21 mouse cellular contexts compared by ENCODE assay signal in the genomic region with DNA sequence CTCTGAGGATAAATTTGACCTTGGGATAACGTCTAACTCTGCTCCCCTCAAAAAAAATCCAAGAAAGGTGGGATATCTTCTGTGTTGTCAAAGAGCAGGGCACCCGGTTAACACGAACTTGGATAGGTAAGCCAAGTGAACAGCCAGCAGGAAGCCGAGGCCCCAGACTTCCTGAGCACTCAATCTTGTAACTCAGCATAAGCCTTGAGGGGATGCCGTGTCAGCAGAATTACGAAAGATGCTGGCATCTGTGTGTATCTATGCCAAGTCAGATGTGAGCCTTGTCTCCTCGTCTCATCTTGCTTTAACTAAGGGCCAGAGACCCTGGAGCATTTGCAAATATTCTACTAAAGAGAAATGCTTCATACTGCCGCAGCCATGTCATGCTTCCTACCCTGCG. TPM values are rescaled to one million over a fixed set of nuclear protein-coding genes. Genes with fewer than 3 reads are reported as not detected.
A peak's percentile ranks its signal among the peaks of the same experiment; 100 is the strongest.
DNase-seq lines count a peak whose midpoint lies in the region; ATAC-seq and TF ChIP-seq lines count a peak whose summit lies in the region.
"Had no signal": no experiment of that assay in that cellular context is flagged by ENCODE, and none has a peak within 500 bp of the region (broad histone marks: within the 10 kb centered on the region; RNA-seq: fewer than 3 reads in every experiment).

No protein-coding gene starts in this region.

- no peaks in the 10 kb centered on the region for H3K36me3 ChIP-seq in CH12.LX (replicated peaks in 1 of 2; ENCODE audit: control insufficient read depth in 1 of 2, insufficient read depth in 1 of 2, low read length in 1 of 2)
- no peaks in the 10 kb centered on the region for H3K36me3 ChIP-seq in midbrain, postnatal 0 days (ENCODE audit: insufficient read depth, low read length)
- no peaks in the 10 kb centered on the region for H3K36me3 ChIP-seq in neural tube, embryonic 15.5 days
- H3K36me3 ChIP-seq: embryonic facial prominence, embryonic 15.5 days; forebrain, embryonic 12.5 days; heart, embryonic 12.5 days; hindbrain, embryonic 15.5 days had no signal

- no peaks in the 10 kb centered on the region for H3K79me2 ChIP-seq in CH12.LX (replicated peaks; ENCODE audit: control insufficient read depth, extremely low read depth, insufficient read depth, poor library complexity, severe bottlenecking)

- H3K4me2 ChIP-seq in CH12.LX (ENCODE audit: insufficient read depth, low read depth, poor library complexity, severe bottlenecking): no peak overlapping the region
- no peak overlapping the region for H3K4me2 ChIP-seq in midbrain, postnatal 0 days (ENCODE audit: low read depth, low read length, poor library complexity, severe bottlenecking)
- no peak overlapping the region for H3K4me2 ChIP-seq in neural tube, embryonic 15.5 days
- H3K4me2 ChIP-seq: embryonic facial prominence, embryonic 15.5 days; forebrain, embryonic 12.5 days; heart, embryonic 12.5 days; hindbrain, embryonic 15.5 days had no signal

- in situ Hi-C loops in CH12.LX (cut with MboI; ENCODE audit: low pct_ligation_motif_present, low pct_unique_long_range_greater_than_20kb, low sequenced_read_pairs): no loop called here

- DNase-seq in 3T3-L1 (ENCODE audit: low read depth, low spot score) (peak; percentile 36), CH12.LX (ENCODE audit: extremely low read depth) (no peak)
- DNase-seq in midbrain, postnatal 0 days (ENCODE audit: low spot score): no peak
- no peak for DNase-seq in ovary, postnatal 14 days (ENCODE audit: low spot score)
- DNase-seq: adrenal gland, postnatal 10 days; B cell, adult 2 months; cerebellum, adult 11-12 months; cerebellum, postnatal 10 days; embryo, embryonic 11 days; gastrocnemius, postnatal 10 days had no signal

- H3K9ac ChIP-seq in CH12.LX (ENCODE audit: insufficient read depth, low read depth): no peak overlapping the region
- H3K9ac ChIP-seq in midbrain, postnatal 0 days (replicated peaks; ENCODE audit: low read length, poor library complexity, severe bottlenecking): no peak overlapping the region
- no peak overlapping the region for H3K9ac ChIP-seq in neural tube, embryonic 15.5 days (replicated peaks)
- H3K9ac ChIP-seq: embryonic facial prominence, embryonic 15.5 days; forebrain, embryonic 12.5 days; heart, embryonic 12.5 days; hindbrain, embryonic 15.5 days had no signal

- no peak for TF ChIP-seq POLR2A in CH12.LX (IDR thresholded peaks at IDR 0.05; ENCODE audit: low read depth, low read length)

- no peak overlapping the region for H3K4me3 ChIP-seq in CH12.LX (replicated peaks in 1 of 3; ENCODE audit: low read depth in 2 of 3, low read length in 2 of 3, poor library complexity in 1 of 3)
- H3K4me3 ChIP-seq in midbrain, postnatal 0 days (ENCODE audit: low read depth, low read length): no peak overlapping the region
- no peak overlapping the region for H3K4me3 ChIP-seq in neural tube, embryonic 15.5 days (replicated peaks)
- H3K4me3 ChIP-seq: embryonic facial prominence, embryonic 15.5 days; erythroblast, embryonic 14.5 days; forebrain, embryonic 12.5 days; heart, embryonic 12.5 days; hindbrain, embryonic 15.5 days had no signal

- peaks cover 3% of the 10 kb centered on the region for H3K27me3 ChIP-seq in CH12.LX (replicated peaks)
- H3K27me3 ChIP-seq in midbrain, postnatal 0 days (ENCODE audit: insufficient read depth, low read length): no peaks in the 10 kb centered on the region
- H3K27me3 ChIP-seq in neural tube, embryonic 15.5 days (replicated peaks): no peaks in the 10 kb centered on the region
- H3K27me3 ChIP-seq: embryonic facial prominence, embryonic 15.5 days; forebrain, embryonic 12.5 days; heart, embryonic 12.5 days; hindbrain, embryonic 15.5 days had no signal

- ATAC-seq in common myeloid progenitor, adult 5-6 weeks (replicated peaks; ENCODE audit: low read depth, poor library complexity, severe bottlenecking): peak; percentile 45; the same call in 1 of the 2 replicates
- ATAC-seq in megakaryocyte, adult 5-6 weeks (ENCODE audit: poor library complexity, severe bottlenecking): peak; percentile 47; the same call in 1 of the 2 replicates
- ATAC-seq in midbrain, postnatal 0 days (ENCODE audit: low FRiP score): no peak
- ATAC-seq in neural tube, embryonic 15.5 days (ENCODE audit: low FRiP score): no peak
- ATAC-seq: CD4-positive, CD25-positive, alpha-beta regulatory T cell, adult 4 months; forebrain, embryonic 16.5 days; intestine, embryonic 16.5 days had no signal

- 74% methylated on average over 9 of the region's 9 CpGs for WGBS in midbrain, postnatal 0 days
- WGBS in neural tube, embryonic 15.5 days: 77% methylated on average over 9 of the region's 9 CpGs

- no peaks in the 10 kb centered on the region; a peak in 1 of 4 replicates for H3K4me1 ChIP-seq in CH12.LX (ENCODE audit: control insufficient read depth in 1 of 2, insufficient read depth in 2 of 2)
- no peaks in the 10 kb centered on the region for H3K4me1 ChIP-seq in midbrain, postnatal 0 days (ENCODE audit: insufficient read depth, low read length)
- H3K4me1 ChIP-seq in neural tube, embryonic 15.5 days: no peaks in the 10 kb centered on the region
- H3K4me1 ChIP-seq: forebrain, embryonic 12.5 days; hindbrain, embryonic 15.5 days had no signal

- TF ChIP-seq CTCF in CH12.LX (conservative IDR thresholded peaks at IDR 0.05 in 1 of 2, IDR thresholded peaks at IDR 0.05 in 1 of 2; ENCODE audit: low read depth in 2 of 2, low read length in 2 of 2): no peak
- no peak for TF ChIP-seq CTCF in midbrain, postnatal 0 days (IDR thresholded peaks at IDR 0.05)

- no peaks in the 10 kb centered on the region for H3K9me3 ChIP-seq in CH12.LX (replicated peaks; ENCODE audit: low read length)
- no peaks in the 10 kb centered on the region for H3K9me3 ChIP-seq in midbrain, postnatal 0 days (ENCODE audit: low read length)
- no peaks in the 10 kb centered on the region for H3K9me3 ChIP-seq in neural tube, embryonic 15.5 days (replicated peaks)
- H3K9me3 ChIP-seq: embryonic facial prominence, embryonic 15.5 days; forebrain, embryonic 12.5 days; heart, embryonic 12.5 days; hindbrain, embryonic 15.5 days had no signal

- TF ChIP-seq RAD21 in CH12.LX (IDR thresholded peaks at IDR 0.05; ENCODE audit: low read depth, low read length): no peak

- dilution Hi-C loops in CH12.LX (cut with MboI; ENCODE audit: extremely low pct_ligation_motif_present, extremely low pct_unique_long_range_greater_than_20kb, low sequenced_read_pairs): no loop called here

- no peak overlapping the region for H3K27ac ChIP-seq in CH12.LX (ENCODE audit: insufficient read depth, low read depth)
- no peak overlapping the region for H3K27ac ChIP-seq in midbrain, postnatal 0 days (ENCODE audit: low read depth, low read length)
- no peak overlapping the region for H3K27ac ChIP-seq in neural tube, embryonic 15.5 days (replicated peaks)
- H3K27ac ChIP-seq: embryonic facial prominence, embryonic 15.5 days; forebrain, embryonic 12.5 days; hindbrain, embryonic 15.5 days had no signal

- no peak for TF ChIP-seq EP300 in CH12.LX (IDR thresholded peaks at IDR 0.05; ENCODE audit: low read length)

TF ChIP-seq in CH12.LX, 34 proteins besides CTCF, POLR2A, EP300 and RAD21:
- no peak for TF ChIP-seq HCFC1 (IDR thresholded peaks at IDR 0.05; ENCODE audit: low read depth, low read length)
- no peak for TF ChIP-seq JUND (conservative IDR thresholded peaks at IDR 0.05; ENCODE audit: low read depth, low read length)
- TF ChIP-seq SMC3 (IDR thresholded peaks at IDR 0.05; ENCODE audit: low read depth, low read length): no peak
- TF ChIP-seq MAFK (IDR thresholded peaks at IDR 0.05; ENCODE audit: insufficient replicate concordance, low read length): 0 out of 2 replicates have a peak, but pooled peaks have one; percentile 60
- TF ChIP-seq MXI1 (IDR thresholded peaks at IDR 0.05; ENCODE audit: low read depth, low read length): no peak

RNA-seq across cellular contexts. Expression of a gene that starts 36.8 kb away (rescaled TPM):
- total RNA-seq in CH12.LX (2012; rRNA removed) (0.04 and 0.21 TPM in 2 replicates), CH12.LX (2014; rRNA removed) (0.11 TPM in 1 of 2 replicates, not detected in the other)
- 0.31 TPM in 1 of 2 replicates, not detected in the other for polyA plus RNA-seq in CH12.LX (2012; ENCODE audit: insufficient read length, low read depth)
- 0.55 TPM in 1 of 2 replicates, not detected in the other for total RNA-seq in common myeloid progenitor, adult 5-6 weeks (2017)
- not detected in 2 replicates for total RNA-seq in megakaryocyte, adult 5-6 weeks (2015)
- 0.48 TPM in 1 of 2 replicates, not detected in the other for total RNA-seq in megakaryocyte, adult 5-6 weeks (2017)
- 10.7 and 15.8 TPM in 2 replicates for total RNA-seq in midbrain, postnatal 0 days (2014; rRNA removed)
- polyA plus RNA-seq in midbrain, postnatal 0 days (2015; fragmentation: Nextera tagmentation; extraction: Ambion mirVana): 5.3 and 7.8 TPM in 2 replicates
- polyA plus RNA-seq in neural tube, embryonic 15.5 days (2015; fragmentation: Nextera tagmentation; extraction: Ambion mirVana): 4.5 and 5.7 TPM in 2 replicates
- polyA plus RNA-seq: CD4-positive, CD25-positive, alpha-beta regulatory T cell, adult 4 months had no signal

Comparison
In these comparisons a context has a peak if more than half of its experiments do, and no peak if none do; other contexts are left out.
1. ATAC-seq: peak in common myeloid progenitor, adult 5-6 weeks (single experiment) and megakaryocyte, adult 5-6 weeks (single experiment); none in midbrain, postnatal 0 days (single experiment) and neural tube, embryonic 15.5 days (single experiment).